Mouse (Mus musculus): ENCODE measurements around the gene Nrg4. TPM values are rescaled to one million over a fixed set of nuclear protein-coding genes. Genes with fewer than 3 reads are reported as not detected.

Gene Nrg4
- total RNA-seq, 2 experiments from 2014 or later, result 1.2 to 1.4 TPM

DNA sequence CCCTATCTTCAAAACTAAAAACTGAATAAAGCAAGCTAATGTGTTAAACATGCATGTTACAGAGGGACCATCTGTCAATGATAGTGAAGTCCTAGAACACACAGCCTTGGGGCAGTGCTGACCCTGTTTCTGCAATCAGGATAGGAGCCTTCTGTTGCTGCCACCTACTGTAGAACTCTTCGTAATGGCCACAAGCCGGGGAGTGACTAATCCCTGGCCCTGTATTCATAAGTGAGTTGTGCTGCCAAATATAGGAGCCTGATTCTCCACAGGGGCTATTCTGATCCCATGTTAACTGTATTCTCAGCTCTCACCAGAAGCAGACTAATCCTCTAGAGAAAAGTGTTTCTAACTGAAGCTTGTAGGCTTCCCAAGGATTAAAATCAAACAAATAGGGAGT is 127.3 kb downstream of the Nrg4 start:
- TF ChIP-seq CTCF (IDR thresholded peaks at IDR 0.05), result peak; percentile 15
- Histone ChIP-seq H3K27ac (no peak overlapping the region; the same call in 1 of the 2 replicates), H3K4me3 (no peak overlapping the region)
- DNase-seq (ENCODE audit: extremely low spot score in 1 of 2, low spot score in 2 of 2), result no peak
- intact Hi-C loops (cut with DNase I), result no loop called here

- no peak for DNase-seq (ENCODE audit: extremely low spot score in 1 of 2, low spot score in 2 of 2)
- Histone ChIP-seq H3K27ac (peak overlapping the region; percentile 44), H3K4me3 (no peak overlapping the region)
- intact Hi-C loops (cut with DNase I), result no loop called here
- TF ChIP-seq CTCF (IDR thresholded peaks at IDR 0.05), result no peak
Observed at GRCm38 (mm10) chr9:55198260-55198659, 128.4 kb downstream of the Nrg4 start.

DNA sequence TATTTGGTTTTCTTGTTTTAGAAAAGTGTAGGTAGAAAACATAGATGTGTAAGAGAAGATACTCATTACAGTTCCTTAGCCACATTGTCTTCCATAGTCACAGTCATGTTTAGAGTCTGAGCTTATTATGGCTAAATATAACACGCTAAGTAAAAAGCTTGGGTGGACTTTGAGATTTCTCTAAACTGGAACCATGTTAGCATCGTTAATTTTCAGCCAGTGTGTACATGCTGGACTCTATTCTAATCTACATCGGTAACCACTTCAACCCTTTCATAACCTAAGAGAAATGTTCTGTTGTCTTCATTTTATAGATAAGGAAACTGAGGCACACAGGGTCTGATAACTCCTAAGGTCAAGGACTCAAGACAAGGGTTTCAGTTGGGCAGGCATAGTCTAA is 130.8 kb downstream of the Nrg4 start:
- no peak overlapping the region for H3K4me3 ChIP-seq
- H3K27ac ChIP-seq, result no peak overlapping the region
- intact Hi-C loops (cut with DNase I), result no loop called here
- no peak for TF ChIP-seq CTCF (IDR thresholded peaks at IDR 0.05)
- DNase-seq (ENCODE audit: extremely low spot score in 1 of 2, low spot score in 2 of 2), result no peak

GRCm38 (mm10) chr9:55174235-55174634 is 152.4 kb downstream of the Nrg4 start:
- Histone ChIP-seq H3K27ac (no peak overlapping the region), H3K4me3 (no peak overlapping the region)
- no peak for TF ChIP-seq CTCF (IDR thresholded peaks at IDR 0.05)
- DNase-seq (ENCODE audit: extremely low spot score in 1 of 2, low spot score in 2 of 2), result no peak
- intact Hi-C loops (cut with DNase I), result no loop called here

DNA sequence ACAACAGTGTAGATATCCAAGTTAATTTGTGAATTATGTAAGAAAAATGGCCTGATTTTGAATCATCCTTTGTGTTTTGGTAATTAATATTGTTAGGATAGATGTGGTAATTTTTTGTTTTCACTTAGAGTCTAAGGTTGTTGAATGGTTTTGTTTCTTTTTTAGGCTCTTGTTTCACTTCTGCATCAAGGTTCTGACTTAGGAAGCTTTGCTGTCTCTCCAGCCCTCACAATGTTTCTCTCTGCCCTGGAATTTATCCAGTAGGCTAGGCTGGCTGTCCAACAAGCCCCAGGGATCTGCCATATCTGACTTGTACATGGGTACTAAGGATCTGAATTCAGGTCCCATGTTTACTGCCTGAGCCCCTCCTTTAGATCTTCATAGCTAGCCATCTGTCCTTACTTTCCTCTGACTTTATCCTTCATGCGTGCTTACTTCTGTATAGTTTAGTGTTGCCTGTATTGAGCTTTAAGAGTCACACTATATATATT is 154.4 kb downstream of the Nrg4 start:
- intact Hi-C loops (cut with DNase I), result no loop called here
- no peak for DNase-seq (ENCODE audit: extremely low spot score in 1 of 2, low spot score in 2 of 2)

GRCm38 (mm10) chr9:55170655-55171412 is 155.8 kb downstream of the Nrg4 start:
- Histone ChIP-seq H3K27ac (no peak overlapping the region), H3K4me3 (no peak overlapping the region)
- no peak for TF ChIP-seq CTCF (IDR thresholded peaks at IDR 0.05)
- DNase-seq (ENCODE audit: extremely low spot score in 1 of 2, low spot score in 2 of 2), result no peak
- intact Hi-C loops (cut with DNase I), result no loop called here

More for the DNA sequence above, 154.4 kb downstream of the Nrg4 start:
- Histone ChIP-seq H3K27ac (no peak overlapping the region), H3K4me3 (no peak overlapping the region)
- no peak for TF ChIP-seq CTCF (IDR thresholded peaks at IDR 0.05)

Other genes starting within 250 kb of the Nrg4 start
- gene Ube2q2, start 178.0 kb downstream of the Nrg4 start, total RNA-seq (2021), result 10 to 100 TPM; 67.7 to 72.5 TPM
- gene Fbxo22, start 117.9 kb downstream of the Nrg4 start, total RNA-seq (2021), result 10 to 100 TPM; 40.2 to 46.5 TPM
- 1 to 10 TPM; 7.6 to 8.1 TPM for gene Tmem266, start 69 bp upstream of the Nrg4 start, total RNA-seq (2021)
- gene Etfa, start 185.4 kb upstream of the Nrg4 start, total RNA-seq (2021), result 10 to 100 TPM; 36.5 to 43.5 TPM
- not detected for gene Isl2, start 211.8 kb upstream of the Nrg4 start, total RNA-seq (2021)

Measured in left cerebral cortex, adult 2 months (tissue).